Mouse (Mus musculus) retina, postnatal 1 day (tissue): ENCODE measurements around the gene Tnfrsf18.

ENCODE experiments used
- DNase-seq: peaks from one replicate; pipeline ENCODE4 v3.0.0-alpha.2; 2012

The Tnfrsf18 gene

DNA sequence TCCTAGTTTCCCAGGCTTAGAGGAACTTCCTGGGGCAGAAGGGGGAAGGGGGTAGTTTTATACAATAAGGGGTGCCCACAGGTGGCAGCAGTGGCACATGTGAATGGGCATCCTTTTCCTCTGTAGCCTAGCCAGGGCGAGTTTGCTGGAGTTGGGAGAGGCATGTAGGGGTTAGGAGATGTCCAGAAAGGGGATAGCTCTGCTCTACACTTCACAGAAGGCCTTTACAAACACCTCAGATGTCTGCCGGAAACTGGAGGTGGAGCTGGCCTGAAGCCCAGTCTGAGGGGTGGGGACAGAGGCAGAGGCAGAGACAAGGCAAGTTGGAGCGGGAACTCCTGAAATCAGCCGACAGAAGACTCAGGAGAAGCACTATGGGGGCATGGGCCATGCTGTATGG lies at the start of gene Tnfrsf18:
Gene Tnfrsf18 (plus strand): TSS at position 152 of the 400 bp plus-strand sequence.
- DNase-seq: no peak

DNA sequence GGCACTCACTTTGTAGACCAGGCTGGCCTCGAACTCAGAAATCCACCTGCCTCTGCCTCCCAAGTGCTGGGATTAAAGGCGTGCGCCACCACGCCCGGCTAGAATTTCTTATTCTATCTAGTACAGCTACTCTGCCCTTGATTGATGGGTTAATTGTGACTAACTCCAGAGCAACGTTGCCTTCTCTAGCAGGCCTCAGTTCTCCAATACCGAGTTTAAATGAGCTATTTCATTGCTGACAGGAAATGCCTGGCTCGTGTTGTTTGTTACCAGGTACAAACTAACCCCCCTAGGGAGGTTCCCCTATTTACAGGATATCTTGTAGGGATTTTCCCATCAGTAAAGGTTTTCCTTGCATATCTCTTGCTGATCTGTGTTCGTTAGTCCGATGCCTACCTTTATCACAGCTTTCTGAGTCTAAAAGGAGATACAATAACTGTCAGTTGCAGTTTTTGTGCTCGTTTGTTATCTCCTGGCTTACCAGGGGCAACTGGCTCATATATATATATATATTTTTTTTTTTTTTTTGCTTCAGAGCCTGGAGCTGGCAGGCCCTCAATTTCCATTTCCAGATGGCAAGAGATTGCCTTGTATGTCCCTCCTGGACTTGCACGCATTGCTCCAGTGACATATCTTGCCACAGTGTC lies 44.4 kb upstream of the Tnfrsf18 start:
- no peak for DNase-seq

DNA sequence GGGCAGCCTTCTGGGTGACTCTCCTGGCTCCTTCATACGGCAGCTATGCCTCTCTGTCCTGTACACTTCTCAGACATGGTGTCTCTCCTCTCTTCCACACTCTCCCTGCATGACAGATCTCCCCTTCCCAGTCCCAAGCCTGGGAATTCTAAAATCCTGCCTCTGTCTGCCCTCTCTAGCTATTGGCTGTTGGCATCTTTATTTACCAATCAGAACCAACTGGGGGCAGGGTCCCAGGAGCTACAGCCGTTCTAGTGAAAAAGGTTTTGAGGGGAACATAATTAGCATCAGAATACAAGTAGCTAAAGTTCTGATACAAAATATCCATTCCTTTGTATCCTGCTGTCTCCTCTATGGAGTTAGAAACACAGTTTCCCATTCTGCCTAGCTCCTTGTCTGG lies 42.2 kb upstream of the Tnfrsf18 start:
- DNase-seq: no peak

DNA sequence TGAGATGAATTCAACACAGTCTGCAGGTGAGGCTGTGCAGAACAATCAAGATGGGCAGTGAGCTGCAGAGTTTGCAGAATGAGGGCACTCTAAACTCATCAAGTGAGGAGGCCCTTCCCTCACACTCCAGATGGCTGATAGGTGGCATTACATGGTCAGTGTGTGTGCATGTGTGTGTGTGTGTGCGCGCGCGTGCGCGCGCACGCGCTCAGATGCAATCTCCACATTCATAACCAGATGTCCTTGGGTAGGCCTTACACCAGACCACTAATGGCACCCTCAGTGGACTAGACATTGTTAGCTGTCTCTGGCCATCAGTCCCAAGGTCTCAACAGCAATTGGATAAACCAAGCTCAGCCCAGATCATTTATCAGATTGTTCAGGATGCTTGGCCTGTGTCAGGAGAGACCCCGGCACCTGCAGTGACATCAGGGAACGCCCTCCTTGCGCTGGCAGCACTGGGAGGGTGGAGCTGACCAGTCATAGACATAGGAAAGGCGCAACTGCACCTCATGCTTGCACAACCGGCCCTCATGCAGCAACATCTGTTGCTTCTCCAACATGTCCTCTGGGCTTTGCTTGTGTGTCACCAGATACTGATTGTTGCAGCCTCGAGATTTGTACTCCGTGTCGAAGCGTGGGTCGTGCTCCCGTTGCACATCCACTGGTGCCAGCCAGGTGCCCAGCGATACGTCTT lies 34.6 kb upstream of the Tnfrsf18 start:
- DNase-seq: peak; percentile 19

DNA sequence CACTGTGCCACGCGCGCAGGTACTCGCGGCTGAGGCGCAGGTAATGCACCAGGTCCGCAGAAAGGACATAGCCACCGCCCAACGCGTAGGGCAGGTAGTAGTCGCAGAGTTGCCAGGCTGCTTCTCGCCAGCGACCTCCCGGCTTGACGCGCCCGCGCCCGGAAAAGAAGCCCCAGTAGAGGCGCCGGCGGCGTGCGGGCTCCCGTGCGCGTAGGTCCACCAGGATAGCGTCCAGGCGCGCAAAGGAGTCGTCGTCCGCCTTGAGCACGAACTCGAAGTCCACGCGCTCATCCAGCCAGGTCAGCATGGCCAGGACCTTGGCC lies 34.1 kb upstream of the Tnfrsf18 start:
- DNase-seq: no peak

DNA sequence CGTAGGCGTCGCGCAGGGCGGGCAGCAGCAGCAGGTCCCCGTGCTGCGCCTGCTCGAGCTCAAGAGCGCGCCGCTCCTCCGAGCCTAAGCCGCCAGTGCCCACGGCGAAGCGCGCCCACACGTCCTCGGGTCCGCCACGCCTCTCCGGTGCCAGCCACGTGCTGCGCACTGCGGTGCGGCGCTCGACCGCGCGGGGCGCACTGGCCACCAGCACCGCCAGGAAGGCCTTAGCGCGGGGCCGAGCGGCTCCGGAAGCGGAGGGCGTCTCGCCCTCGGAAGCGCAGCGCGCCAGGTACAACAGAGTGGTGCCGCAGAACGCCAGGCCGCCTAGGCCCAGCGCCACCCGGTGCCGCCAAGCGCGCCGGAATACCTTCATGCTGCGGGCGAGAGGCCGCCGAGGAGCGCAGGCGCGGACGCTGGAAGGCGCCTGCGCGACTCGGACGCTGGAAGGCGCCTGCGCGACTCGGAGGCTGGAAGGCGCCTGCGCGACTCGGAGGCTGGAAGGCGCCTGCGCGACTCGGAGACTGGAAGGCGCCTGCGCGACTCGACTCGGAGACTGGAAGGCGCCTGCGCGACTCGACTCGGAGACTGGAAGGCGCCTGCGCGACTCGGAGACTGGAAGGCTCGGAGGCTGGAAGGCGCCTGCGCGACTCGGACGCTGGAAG lies 33.6 kb upstream of the Tnfrsf18 start, which contains the start of the genes B3galt6 and Sdf4:
Gene B3galt6 (minus strand): TSS at position 409 of the 665 bp plus-strand sequence.
Gene Sdf4 (plus strand): TSS at position 632 of the 665 bp plus-strand sequence.
- peak; percentile 93 for DNase-seq

DNA sequence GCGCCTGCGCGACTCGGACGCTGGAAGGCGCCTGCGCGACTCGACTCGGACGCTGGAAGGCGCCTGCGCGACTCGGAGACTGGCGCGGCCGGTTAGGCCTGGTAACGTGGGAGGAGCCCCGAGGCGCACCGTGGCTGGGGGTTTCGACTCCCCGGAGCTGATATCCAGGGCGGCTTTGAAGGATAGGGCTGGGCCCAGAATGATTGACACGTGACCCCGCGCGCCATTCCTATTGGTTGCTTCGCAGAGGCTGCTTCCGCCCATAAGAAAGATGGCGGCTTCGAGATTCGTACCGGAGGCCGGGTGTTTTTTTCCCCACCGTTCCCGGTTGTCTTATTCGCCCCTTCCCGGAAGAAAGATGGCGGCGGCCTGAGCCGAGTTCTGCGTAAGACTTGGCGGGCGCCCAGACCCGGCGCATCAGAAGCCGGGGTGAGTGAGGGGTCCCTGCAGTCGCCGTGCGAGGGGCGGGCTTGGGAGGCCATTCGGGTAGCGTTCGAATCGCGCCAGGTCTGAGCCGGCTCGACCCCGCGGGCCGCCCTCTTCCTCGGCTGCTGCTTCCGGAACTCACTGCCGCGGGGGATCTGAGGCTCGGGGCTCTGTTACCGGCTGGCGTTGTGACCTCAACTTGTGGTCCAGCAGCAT lies 32.9 kb upstream of the Tnfrsf18 start:
- DNase-seq: peak; percentile 97

DNA sequence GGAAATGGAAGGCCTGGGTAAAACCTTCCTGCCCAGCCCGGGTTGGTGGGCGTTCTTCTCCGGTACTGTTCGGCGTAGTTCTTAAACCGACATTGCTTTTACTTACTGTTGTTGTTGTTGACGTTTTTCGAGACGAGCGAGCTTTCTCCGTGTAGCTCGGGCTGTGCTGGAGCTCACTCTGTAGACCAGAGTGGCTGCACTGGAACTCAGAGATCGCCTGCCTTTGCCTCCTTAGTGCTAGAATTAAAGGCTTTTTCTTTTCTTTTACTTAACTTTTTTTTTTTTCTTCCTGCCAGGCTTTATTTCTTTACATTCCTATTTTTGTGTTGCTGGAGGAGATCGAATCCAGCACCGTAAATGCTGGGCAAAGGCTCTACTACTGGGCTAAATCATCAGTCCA lies 32.4 kb upstream of the Tnfrsf18 start:
- no peak for DNase-seq

DNA sequence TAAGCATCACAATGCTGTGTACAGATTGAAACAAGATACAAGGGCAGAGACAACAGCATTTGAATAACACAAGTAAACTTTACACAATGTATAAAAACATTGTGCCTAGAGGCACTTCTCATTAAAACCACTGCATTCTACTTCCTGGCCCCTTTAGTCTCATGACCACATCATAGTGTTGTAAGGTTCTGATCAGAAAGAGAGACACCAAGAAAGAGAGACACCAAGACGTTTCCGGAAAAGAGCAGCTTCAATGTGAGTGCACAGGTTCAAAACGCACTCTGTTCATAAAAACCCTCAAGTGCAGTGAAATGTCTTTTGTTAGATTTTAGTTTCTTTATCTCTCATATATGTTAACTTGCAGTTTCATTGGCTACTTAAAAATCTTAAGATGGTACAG lies 21.9 kb upstream of the Tnfrsf18 start:
- DNase-seq: no peak

DNA sequence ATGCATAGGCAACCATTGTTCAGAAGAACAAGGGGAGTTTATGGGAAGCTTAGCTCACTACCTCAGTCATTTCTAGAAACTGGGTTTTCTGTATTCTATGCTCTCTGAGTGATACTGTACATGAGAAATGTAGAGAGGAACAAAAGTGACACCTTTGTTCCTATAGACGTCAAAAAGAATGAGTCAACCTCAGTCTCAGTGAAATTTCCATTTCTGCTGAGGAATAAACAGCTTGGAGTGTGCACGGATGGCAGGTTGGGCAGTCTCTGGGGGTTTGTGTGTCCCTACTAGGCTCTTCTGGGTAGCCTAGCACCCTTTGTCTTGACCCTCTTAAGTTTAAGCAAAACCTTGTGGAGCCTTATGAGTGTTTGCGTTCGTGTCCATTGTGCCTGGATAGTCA lies 17.6 kb upstream of the Tnfrsf18 start:
- DNase-seq: no peak

DNA sequence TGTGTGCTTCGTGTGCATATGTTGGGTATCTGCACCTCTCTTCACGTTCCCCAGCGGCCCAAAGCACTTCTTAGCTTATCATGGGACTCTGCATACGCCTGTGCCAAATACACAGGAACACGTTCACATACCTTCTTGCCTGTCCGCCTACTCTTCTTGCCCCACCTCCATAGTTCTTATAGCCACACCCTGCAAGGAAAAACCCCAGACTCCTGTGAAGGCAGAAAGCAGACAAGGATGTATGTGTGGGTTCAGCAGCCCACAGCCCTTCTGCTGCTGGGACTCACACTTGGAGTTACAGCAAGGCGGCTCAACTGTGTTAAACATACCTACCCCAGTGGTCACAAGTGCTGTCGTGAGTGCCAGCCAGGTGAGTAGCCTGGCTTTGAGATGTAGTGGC lies 12.3 kb upstream of the Tnfrsf18 start, which contains the start of gene Tnfrsf4:
Gene Tnfrsf4 (plus strand): TSS at position 207 of the 400 bp plus-strand sequence.
- no peak for DNase-seq

DNA sequence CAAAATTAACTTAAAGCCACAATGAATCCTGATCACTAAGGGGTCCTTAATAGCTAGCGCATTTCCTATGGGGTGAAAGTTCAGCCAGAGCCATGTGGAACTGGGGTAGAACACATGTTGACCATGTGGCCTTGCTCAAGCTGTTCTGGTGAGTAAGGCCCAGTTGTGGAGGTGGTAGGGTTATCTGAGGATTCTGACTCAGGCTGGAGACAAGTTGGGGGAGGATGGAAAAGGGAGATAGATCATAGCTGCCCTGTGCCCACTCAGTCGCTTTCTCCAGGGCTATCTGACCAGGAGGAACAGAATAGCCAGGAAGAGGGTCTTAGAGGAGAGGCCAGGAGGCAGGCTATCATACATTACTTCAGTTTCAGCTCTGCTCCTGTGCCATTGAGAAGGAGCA lies 11.5 kb upstream of the Tnfrsf18 start:
- no peak for DNase-seq

DNA sequence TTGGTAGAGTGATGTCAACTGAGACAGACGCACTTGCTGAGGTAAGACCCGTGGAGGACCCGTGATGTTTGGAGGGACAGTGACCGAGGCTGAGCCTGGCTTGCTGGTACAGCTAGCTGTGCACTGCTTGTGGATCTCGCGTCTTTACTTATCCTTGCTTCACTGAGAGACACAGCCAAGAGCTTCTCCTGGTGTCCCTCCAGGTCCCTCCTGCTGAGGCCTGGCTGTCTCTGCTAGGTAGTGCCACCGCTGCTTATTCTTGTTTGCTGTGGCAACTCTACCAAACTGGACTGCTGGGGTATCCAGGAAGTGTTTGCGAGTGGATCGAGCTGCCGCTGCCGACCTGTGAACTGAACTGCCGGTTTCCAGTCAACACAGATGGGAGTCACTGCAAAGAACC lies 6.2 kb upstream of the Tnfrsf18 start:
- DNase-seq: no peak

DNA sequence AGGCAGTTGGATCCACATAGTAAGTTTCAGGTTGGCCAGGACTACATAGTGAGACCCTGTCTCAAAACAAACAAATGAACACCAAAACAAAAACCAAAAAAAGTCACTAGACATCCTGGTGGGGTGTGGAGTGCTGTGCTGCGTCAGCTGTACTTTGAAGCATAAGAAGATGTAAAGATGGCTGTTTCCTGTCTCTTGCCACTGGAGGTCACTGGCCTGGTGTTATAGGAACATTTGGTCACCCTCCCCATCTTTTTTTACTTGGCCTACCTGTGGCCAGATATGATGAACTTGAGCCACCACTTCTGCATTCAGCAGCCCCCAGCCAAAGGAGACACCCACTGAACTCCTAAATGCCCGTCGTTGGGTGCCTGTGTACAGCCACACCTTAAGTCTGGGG lies 4.6 kb upstream of the Tnfrsf18 start:
- no peak for DNase-seq

DNA sequence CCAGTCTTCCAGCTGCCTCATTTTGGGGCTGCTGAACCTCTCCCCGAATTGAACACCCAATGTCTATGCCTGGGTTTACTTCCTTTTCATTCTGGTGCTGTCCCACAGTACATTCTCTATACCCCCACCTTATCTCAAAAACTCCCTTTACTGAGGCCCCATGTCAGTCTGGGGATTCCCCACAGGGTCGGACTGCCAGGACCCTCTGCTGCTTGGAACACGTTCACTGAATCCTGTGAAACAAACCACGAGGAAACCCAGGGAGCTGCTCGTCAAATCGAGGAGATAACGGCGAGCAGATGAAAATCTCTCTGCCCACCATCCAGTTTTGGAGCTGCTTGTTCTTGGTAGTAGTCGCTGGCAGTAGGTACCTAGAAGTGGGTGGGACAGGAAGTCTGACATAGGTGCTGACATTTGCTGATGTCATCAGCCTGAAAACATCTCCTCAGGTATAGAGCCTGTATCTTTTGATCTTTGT lies 4.0 kb upstream of the Tnfrsf18 start:
- DNase-seq: no peak

DNA sequence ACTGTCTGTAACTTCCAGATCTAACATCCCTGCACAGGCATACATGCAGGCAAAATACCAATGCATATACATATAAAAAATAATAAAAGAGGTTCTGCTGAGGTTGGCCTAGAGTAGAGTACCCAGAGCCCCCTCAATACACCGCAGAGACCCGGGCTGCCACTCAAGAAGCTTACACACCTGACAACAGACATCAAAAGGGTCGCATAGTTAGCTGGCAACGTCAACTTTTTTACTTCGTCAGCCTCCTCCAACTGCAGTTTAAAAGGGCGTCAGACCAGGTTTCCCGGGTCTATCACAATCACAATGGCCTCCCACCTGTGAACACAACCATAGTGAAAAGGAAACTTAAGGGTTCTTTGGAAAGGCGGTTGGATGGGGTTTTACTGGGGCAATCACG lies 2.4 kb upstream of the Tnfrsf18 start:
- no peak for DNase-seq

DNA sequence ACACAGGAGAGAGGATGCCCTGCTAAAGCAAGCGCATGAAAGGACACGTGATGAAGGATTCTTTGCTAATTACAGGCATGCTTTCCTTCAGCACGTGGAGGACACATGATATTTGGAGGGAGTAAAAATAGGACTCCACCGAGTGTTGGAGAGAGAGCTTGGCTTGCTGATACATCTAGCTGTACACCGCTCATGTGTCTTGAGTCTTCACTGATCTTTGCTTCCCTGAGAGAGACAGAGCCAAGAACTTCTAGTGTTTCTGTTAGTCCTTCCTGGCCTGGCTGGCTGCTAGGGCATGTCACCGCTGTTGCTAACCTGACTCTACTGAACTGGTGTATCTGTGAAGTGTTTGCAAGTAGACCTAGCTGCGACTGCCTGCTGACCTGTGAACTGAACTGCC lies 1.8 kb upstream of the Tnfrsf18 start:
- no peak for DNase-seq

DNA sequence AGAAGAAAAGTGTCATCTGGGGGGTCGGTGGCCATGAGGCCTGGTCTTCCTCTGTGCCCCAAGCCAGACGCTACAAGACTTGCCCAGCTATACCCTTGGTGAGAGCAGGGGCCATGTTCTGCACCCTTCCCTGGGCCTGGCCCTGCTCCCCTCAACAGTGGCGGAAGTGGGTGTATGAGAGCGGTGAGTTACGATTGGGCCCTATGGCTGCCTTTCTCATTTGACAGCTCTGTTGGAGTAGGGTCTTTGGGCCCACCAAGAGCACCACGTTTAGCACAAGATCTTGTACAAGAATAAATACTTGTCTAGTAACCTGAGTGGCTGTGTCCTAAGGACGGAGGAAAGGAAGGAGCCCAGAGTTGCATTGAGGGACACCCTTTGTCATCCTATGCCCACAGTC lies 2.6 kb downstream of the Tnfrsf18 start:
- DNase-seq: no peak

DNA sequence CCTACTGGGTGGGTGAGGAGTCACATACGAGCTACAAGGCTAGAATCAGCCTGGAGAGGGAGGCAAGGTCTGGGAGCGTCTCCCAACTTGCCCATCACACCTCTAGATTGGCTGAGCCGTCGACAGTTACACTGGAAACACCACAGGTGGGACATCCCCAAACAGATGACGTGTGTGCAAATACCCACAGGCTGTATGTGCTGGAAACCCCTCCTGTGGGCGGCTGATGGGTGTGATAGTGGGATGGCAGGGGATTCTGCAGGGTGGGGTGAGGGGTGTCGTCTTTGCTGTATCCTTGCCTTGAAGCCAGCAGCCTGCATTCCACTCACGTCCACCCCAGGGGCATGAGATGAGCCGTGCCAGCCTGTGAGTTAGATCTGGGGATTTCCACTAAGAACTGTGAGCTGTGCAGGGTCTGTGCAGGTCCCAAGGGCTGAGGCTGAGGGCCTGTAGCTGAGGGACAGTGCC lies 4.7 kb downstream of the Tnfrsf18 start:
- DNase-seq: peak; percentile 6

DNA sequence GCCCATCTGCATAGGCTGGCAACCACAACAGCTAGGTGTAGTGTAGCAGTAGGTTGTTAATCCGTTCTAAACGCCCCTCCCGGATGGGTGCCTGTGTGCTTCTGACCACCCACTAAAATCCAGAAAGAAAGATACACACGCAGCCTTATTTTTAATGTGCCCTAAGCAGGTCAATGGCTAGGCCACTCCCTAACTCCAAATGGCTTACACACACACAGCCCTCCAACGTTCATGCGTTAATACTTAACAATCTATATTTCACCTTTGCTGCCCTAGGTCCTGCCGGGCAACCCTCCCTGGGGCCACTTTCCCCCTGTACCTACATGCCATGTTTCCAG lies 5.3 kb downstream of the Tnfrsf18 start:
- no peak for DNase-seq

DNA sequence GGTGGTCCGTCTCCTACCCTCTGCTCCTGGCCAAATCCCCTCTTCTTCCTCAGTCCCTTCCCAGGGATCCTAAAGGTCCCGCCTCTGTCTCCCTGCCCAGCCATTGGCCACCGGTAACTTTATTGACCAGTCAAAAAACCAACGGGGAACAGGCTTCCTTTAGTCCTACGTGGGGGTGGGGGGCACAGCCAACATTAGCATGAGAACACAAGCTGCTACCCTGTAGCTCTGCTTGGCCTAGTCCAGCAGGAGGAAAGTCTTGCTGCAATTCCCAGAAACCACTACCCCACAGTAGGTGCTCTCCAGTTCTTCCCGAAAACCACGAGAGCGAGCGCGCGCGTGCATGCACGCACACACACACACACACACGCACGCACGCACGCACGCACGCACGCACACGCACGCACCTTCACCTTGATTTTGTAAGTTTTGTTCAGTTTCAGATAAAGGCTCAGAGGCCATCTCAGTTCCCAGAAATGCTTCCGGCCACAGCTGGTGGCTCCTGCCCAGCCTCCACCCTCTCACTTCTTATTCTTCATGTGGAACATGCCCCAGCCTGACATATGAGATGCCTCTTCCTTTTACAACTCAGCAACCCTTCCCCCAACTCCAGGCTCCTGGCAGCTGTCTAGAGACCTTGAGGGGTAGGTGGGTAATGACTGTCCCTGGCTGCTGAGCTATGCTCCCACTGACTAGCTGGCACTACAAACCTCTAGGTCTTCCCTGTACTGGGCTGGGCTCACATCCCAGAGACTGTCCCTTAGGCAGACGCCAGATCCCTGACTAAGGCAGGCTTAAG lies 5.8 kb downstream of the Tnfrsf18 start:
- DNase-seq: peak; percentile 93

DNA sequence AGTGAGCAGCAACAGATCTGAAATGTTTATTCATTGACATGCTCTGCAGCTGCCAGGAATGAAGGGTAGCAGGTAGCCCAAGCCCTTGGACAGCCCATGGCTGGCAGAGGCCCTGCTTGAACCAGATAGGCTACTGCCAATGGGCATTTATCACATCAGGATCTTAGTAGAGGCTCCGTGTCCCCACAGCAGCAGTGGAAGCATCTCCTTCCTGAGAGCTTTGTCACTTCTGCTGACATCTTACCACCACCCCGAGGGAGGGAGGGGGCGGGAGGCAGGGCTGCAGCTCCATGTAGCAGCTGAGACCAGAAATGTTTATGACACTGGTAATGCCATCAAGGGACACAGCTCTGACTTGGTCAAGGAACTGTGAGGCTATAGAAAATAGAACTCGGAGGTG lies 6.9 kb downstream of the Tnfrsf18 start:
- DNase-seq: peak; percentile 7
